Mouse (Mus musculus) myocyte (in vitro differentiated cells): ENCODE measurements around the gene Ccdc190. TPM values are rescaled to one million over a fixed set of nuclear protein-coding genes. Genes with fewer than 3 reads are reported as not detected.

Experiments
- H3K27me3 ChIP-seq: one replicate; pipeline ENCODE4 v1.6.1; 2011; ENCODE audit not compliant: control insufficient read depth, insufficient read depth, insufficient read length
- H3K36me3 ChIP-seq: one replicate; pipeline ENCODE4 v1.6.1; 2011; ENCODE audit not compliant: control insufficient read depth, insufficient read depth
- H3K4me2 ChIP-seq: one replicate; pipeline ENCODE4 v1.6.1; 2011; ENCODE audit warnings: low read depth, control low read depth
- H3K4me3 ChIP-seq: one replicate; pipeline ENCODE4 v1.5.1; 2011; ENCODE audit warnings: mild to moderate bottlenecking, control low read depth, moderate library complexity
- H3K79me2 ChIP-seq: one replicate; pipeline ENCODE4 v1.6.1; 2011; ENCODE audit not compliant: control insufficient read depth, insufficient read depth
- H3ac ChIP-seq: one replicate; pipeline ENCODE4 v1.6.1; 2011; ENCODE audit not compliant: control insufficient read depth, insufficient read length
- CEBPB ChIP-seq: IDR thresholded peaks from 2 replicates; pipeline ENCODE4 v1.6.1; 2011; ENCODE audit warnings: mild to moderate bottlenecking, moderate library complexity; ENCODE audit not compliant: poor library complexity, insufficient read depth, severe bottlenecking
- E2F4 ChIP-seq: IDR thresholded peaks from one replicate; pipeline ENCODE4 v1.6.1; 2011; ENCODE audit warnings: mild to moderate bottlenecking, control low read depth, moderate library complexity; ENCODE audit not compliant: insufficient read depth
- MAX ChIP-seq: IDR thresholded peaks from one replicate; pipeline ENCODE4 v1.6.1; 2011; ENCODE audit warnings: low read depth, mild to moderate bottlenecking, control low read depth
- MYOD1 ChIP-seq, 3 experiments: IDR thresholded peaks; one replicate each; pipeline ENCODE4 v1.6.1; 2011; ENCODE audit warnings: control low read depth in 2 of 3, low read depth in 2 of 3, mild to moderate bottlenecking in 2 of 3, moderate library complexity in 1 of 3; ENCODE audit not compliant: insufficient read length in 2 of 3, control insufficient read depth in 1 of 3
- MYOG ChIP-seq, 3 experiments: IDR thresholded peaks; one replicate each; pipeline ENCODE4 v1.6.1; 2011; ENCODE audit warnings: control low read depth in 2 of 3, low read depth in 2 of 3, mild to moderate bottlenecking in 2 of 3; ENCODE audit not compliant: insufficient read length in 2 of 3, control insufficient read depth in 1 of 3, insufficient read depth in 1 of 3
- POLR2A ChIP-seq: IDR thresholded peaks from one replicate; pipeline ENCODE4 v1.6.1; 2011; ENCODE audit warnings: low read depth, mild to moderate bottlenecking, control low read depth, moderate library complexity; ENCODE audit not compliant: insufficient read length
- POLR2AphosphoS2 ChIP-seq: IDR thresholded peaks from one replicate; pipeline ENCODE4 v1.6.1; 2011; ENCODE audit warnings: low read depth, control low read depth; ENCODE audit not compliant: insufficient read length
- REST ChIP-seq: IDR thresholded peaks from one replicate; pipeline ENCODE4 v1.6.1; 2011; ENCODE audit warnings: mild to moderate bottlenecking, control low read depth, moderate library complexity; ENCODE audit not compliant: insufficient read depth, insufficient read length
- SRF ChIP-seq: IDR thresholded peaks from one replicate; pipeline ENCODE4 v1.6.1; 2011; ENCODE audit warnings: low read depth; ENCODE audit not compliant: control insufficient read depth, insufficient read length
- TCF12 ChIP-seq: IDR thresholded peaks from one replicate; pipeline ENCODE4 v1.6.1; 2011; ENCODE audit warnings: mild to moderate bottlenecking, control low read depth; ENCODE audit not compliant: poor library complexity, insufficient read depth, severe bottlenecking
- TCF3 ChIP-seq: IDR thresholded peaks from one replicate; pipeline ENCODE4 v1.6.1; 2011; ENCODE audit warnings: low read depth, control low read depth; ENCODE audit not compliant: insufficient read length
- USF1 ChIP-seq: IDR thresholded peaks from one replicate; pipeline ENCODE4 v1.6.1; 2011; ENCODE audit warnings: low read depth, mild to moderate bottlenecking, control low read depth, moderate library complexity
- polyA plus RNA-seq: library from polyadenylated mRNA; unstranded; fragments of >200 nt; fragmentation: generic; extraction: Trizol; gene quantifications from one replicate; pipeline ENCODE4 v1.2.1, GENCODE M21; 2012; ENCODE audit warnings: missing spikeins

The Ccdc190 gene
- polyA plus RNA-seq, 1 experiment, result not detected

GRCm38 (mm10) chr1:169893976-169894375 is 34.5 kb upstream of the Ccdc190 start:
- Histone ChIP-seq H3ac (no peak overlapping the region), H3K79me2 (no peaks in the 10 kb centered on the region), H3K36me3 (no peaks in the 10 kb centered on the region), H3K27me3 (no peaks in the 10 kb centered on the region), H3K4me2 (no peak overlapping the region), H3K4me3 (no peak overlapping the region)
- TF ChIP-seq POLR2A (no peak), SRF (no peak), MYOD1 (IDR thresholded peaks at IDR 0.05; ENCODE audit: control insufficient read depth in 1 of 3, insufficient read length in 2 of 3, low read depth in 2 of 3) (no peak), TCF3 (no peak), REST (no peak), E2F4 (no peak), CEBPB (no peak), POLR2AphosphoS2 (no peak), USF1 (no peak), MAX (no peak)

GRCm38 (mm10) chr1:169895686-169896085 is 32.8 kb upstream of the Ccdc190 start:
- Histone ChIP-seq H3K4me3 (no peak overlapping the region), H3K79me2 (no peaks in the 10 kb centered on the region), H3K36me3 (no peaks in the 10 kb centered on the region), H3ac (no peak overlapping the region), H3K4me2 (no peak overlapping the region), H3K27me3 (no peaks in the 10 kb centered on the region)
- TF ChIP-seq USF1 (no peak), MYOG (IDR thresholded peaks at IDR 0.05; ENCODE audit: control insufficient read depth in 1 of 3, insufficient read depth in 1 of 3, insufficient read length in 2 of 3, low read depth in 2 of 3) (no peak), POLR2A (no peak), MYOD1 (IDR thresholded peaks at IDR 0.05; ENCODE audit: control insufficient read depth in 1 of 3, insufficient read length in 2 of 3, low read depth in 2 of 3) (no peak), TCF3 (no peak), MAX (no peak), REST (no peak), POLR2AphosphoS2 (no peak)

- H3K4me2 ChIP-seq, result no peak overlapping the region
- H3K4me3 ChIP-seq, result no peak overlapping the region
- H3K27me3 ChIP-seq, result no peaks in the 10 kb centered on the region
- H3ac ChIP-seq, result no peak overlapping the region
- H3K79me2 ChIP-seq, result no peaks in the 10 kb centered on the region
- H3K36me3 ChIP-seq, result no peaks in the 10 kb centered on the region
- TF ChIP-seq MYOG (IDR thresholded peaks at IDR 0.05; ENCODE audit: control insufficient read depth in 1 of 3, insufficient read depth in 1 of 3, insufficient read length in 2 of 3, low read depth in 2 of 3) (no peak), TCF12 (no peak), USF1 (no peak), E2F4 (no peak), SRF (no peak), POLR2AphosphoS2 (no peak), POLR2A (no peak), TCF3 (no peak), MAX (no peak), REST (no peak), CEBPB (no peak), MYOD1 (IDR thresholded peaks at IDR 0.05; ENCODE audit: control insufficient read depth in 1 of 3, insufficient read length in 2 of 3, low read depth in 2 of 3) (no peak)
Measured at GRCm38 (mm10) chr1:169897916-169898315, 30.5 kb upstream of the Ccdc190 start.

- H3K4me3 ChIP-seq, result no peak overlapping the region
- H3ac ChIP-seq, result no peak overlapping the region
- H3K27me3 ChIP-seq, result no peaks in the 10 kb centered on the region
- no peaks in the 10 kb centered on the region for H3K36me3 ChIP-seq
- no peak overlapping the region for H3K4me2 ChIP-seq
- no peak for TF ChIP-seq USF1
- no peak for TF ChIP-seq POLR2AphosphoS2
- TF ChIP-seq MAX, result no peak
- H3K79me2 ChIP-seq, result no peaks in the 10 kb centered on the region
Measured at GRCm38 (mm10) chr1:169898607-169899006, 29.8 kb upstream of the Ccdc190 start.

GRCm38 (mm10) chr1:169900771-169901336 is 27.6 kb upstream of the Ccdc190 start:
- H3K4me3 ChIP-seq, result no peak overlapping the region
- H3K4me2 ChIP-seq, result no peak overlapping the region
- TF ChIP-seq POLR2A, result no peak
- TF ChIP-seq MAX, result no peak
- no peak for TF ChIP-seq E2F4
- no peaks in the 10 kb centered on the region for H3K36me3 ChIP-seq
- no peaks in the 10 kb centered on the region for H3K27me3 ChIP-seq
- H3K79me2 ChIP-seq, result no peaks in the 10 kb centered on the region
- no peak overlapping the region for H3ac ChIP-seq
